Mouse (Mus musculus) cortical plate, adult 2 months (tissue): Measurements from ENCODE around the gene Gmfb.

Source experiments
- CTCF ChIP-seq: fragments of 200-500 bp; IDR thresholded peaks from 2 replicates; pipeline ENCODE4 v1.5.1; 2011; ENCODE audit warnings: mild to moderate bottlenecking, control low read depth, low read length; ENCODE audit not compliant: insufficient read depth; ENCODE audit errors: extremely low read depth
- POLR2A ChIP-seq: fragments of 200-500 bp; IDR thresholded peaks from 2 replicates; pipeline ENCODE4 v1.6.1; 2011; ENCODE audit warnings: mild to moderate bottlenecking, low read length, control low read depth; ENCODE audit not compliant: insufficient read depth; ENCODE audit errors: extremely low read depth

DNA sequence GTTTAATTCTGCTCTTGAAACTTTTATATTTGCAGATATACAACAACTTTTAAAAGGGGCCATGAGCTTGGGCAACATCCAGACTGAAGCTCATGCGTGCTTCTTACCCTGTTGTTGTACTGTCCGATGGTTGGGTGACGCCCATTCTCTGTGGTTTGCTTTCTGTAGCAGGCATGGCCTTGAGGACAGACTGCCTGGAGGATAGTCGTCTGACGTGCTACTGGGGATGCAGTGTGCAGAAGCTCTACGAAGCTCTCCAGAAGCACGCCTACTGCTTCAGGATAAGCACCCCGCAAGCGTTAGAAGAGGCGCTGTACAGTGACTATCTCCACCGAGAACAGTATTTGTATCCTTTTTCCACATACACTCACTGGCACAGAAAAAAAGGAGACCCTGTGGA, 23.7 kb upstream of the Gmfb start:
- TF ChIP-seq CTCF (no peak), POLR2A (no peak)
